In genomic region chr11:106314333-106314812, GRCm38 (mm10) we compare ENCODE assay signal across 10 mouse cellular contexts. TPM values are rescaled to one million over a fixed set of nuclear protein-coding genes. Genes with fewer than 3 reads are reported as not detected.
DNase-seq lines count a peak whose midpoint lies in the region; ATAC-seq and TF ChIP-seq lines count a peak whose summit lies in the region.
"Had no signal": no experiment of that assay in that cellular context is flagged by ENCODE, and none has a peak within 500 bp of the region (broad histone marks: within the 10 kb centered on the region; RNA-seq: fewer than 3 reads in every experiment).

Gene Cd79b (minus strand): TSS chr11:106314762.

- no peak for ATAC-seq in kidney, postnatal 0 days (replicated peaks; ENCODE audit: low FRiP score, low read depth)
- no peak for ATAC-seq in embryonic facial prominence, embryonic 13.5 days (ENCODE audit: insufficient number of reproducible peaks, insufficient read depth, low FRiP score, low TSS enrichment, low read depth)
- ATAC-seq in liver, postnatal 0 days: peak; percentile 29; the same call in 1 of the 2 replicates

- no peak for TF ChIP-seq EP300 in liver, postnatal 0 days (IDR thresholded peaks at IDR 0.05; ENCODE audit: low read depth)

- no peak for DNase-seq in kidney, postnatal 0 days (ENCODE audit: low spot score)
- no peak for DNase-seq in kidney, postnatal 10 days
- DNase-seq in liver, postnatal 0 days: peak; percentile 64
- peak; percentile 79 to 87 for DNase-seq in spleen, postnatal 4 days (ENCODE audit: low spot score in 2 of 2)
- DNase-seq in cerebellum, postnatal 25 days: no peak
- DNase-seq in MN1 (ENCODE audit: low spot score): no peak
- no peak for DNase-seq in left cerebral cortex, adult 9 months (ENCODE audit: low spot score in 2 of 2)

- WGBS in kidney, postnatal 0 days: 28% methylated on average over 9 of the region's 9 CpGs
- WGBS in embryonic facial prominence, embryonic 13.5 days: 35% methylated on average over 9 of the region's 9 CpGs
- 39% methylated on average over 9 of the region's 9 CpGs for WGBS in liver, postnatal 0 days (ENCODE audit: insufficient replicate concordance)

- no peaks in the 10 kb centered on the region for H3K27me3 ChIP-seq in kidney, postnatal 0 days (ENCODE audit: insufficient read depth, low read length)
- no peaks in the 10 kb centered on the region for H3K27me3 ChIP-seq in embryonic facial prominence, embryonic 13.5 days
- H3K27me3 ChIP-seq in liver, postnatal 0 days (ENCODE audit: insufficient read depth, low read length): no peaks in the 10 kb centered on the region
- H3K27me3 ChIP-seq: stomach, embryonic 15.5 days had no signal

- peaks cover 18% of the 10 kb centered on the region for H3K4me1 ChIP-seq in kidney, postnatal 0 days (replicated peaks; ENCODE audit: insufficient read depth, low read length)
- H3K4me1 ChIP-seq in embryonic facial prominence, embryonic 13.5 days: peaks cover 49% of the 10 kb centered on the region
- H3K4me1 ChIP-seq in liver, postnatal 0 days (ENCODE audit: insufficient read depth): peaks cover 16% of the 10 kb centered on the region

- H3K27ac ChIP-seq in kidney, postnatal 0 days: peak within 1 kb of the TSS; percentile 60
- H3K27ac ChIP-seq in embryonic facial prominence, embryonic 13.5 days: no peak within 1 kb of the TSS
- peak within 1 kb of the TSS; percentile 57; the same call in 1 of the 2 replicates for H3K27ac ChIP-seq in liver, postnatal 0 days (ENCODE audit: low read depth)
- H3K27ac ChIP-seq: stomach, embryonic 15.5 days had no signal

- H3K4me2 ChIP-seq in kidney, postnatal 0 days (ENCODE audit: low read length): peak within 1 kb of the TSS; percentile 8; the same call in 1 of the 2 replicates
- no peak within 1 kb of the TSS for H3K4me2 ChIP-seq in embryonic facial prominence, embryonic 13.5 days
- H3K4me2 ChIP-seq in liver, postnatal 0 days (ENCODE audit: low read depth, low read length): peak within 1 kb of the TSS; percentile 58
- H3K4me2 ChIP-seq: stomach, embryonic 15.5 days had no signal

- no peak within 1 kb of the TSS for H3K4me3 ChIP-seq in kidney, postnatal 0 days (replicated peaks; ENCODE audit: low read depth, low read length)
- H3K4me3 ChIP-seq in embryonic facial prominence, embryonic 13.5 days: no peak within 1 kb of the TSS
- peak within 1 kb of the TSS; percentile 45 for H3K4me3 ChIP-seq in liver, postnatal 0 days (ENCODE audit: low read depth, low read length)
- H3K4me3 ChIP-seq: myocyte; stomach, embryonic 15.5 days had no signal

- no peak for TF ChIP-seq CTCF in kidney, postnatal 0 days (IDR thresholded peaks at IDR 0.05; ENCODE audit: low read depth)
- TF ChIP-seq CTCF in liver, postnatal 0 days (IDR thresholded peaks at IDR 0.05; ENCODE audit: low read depth): no peak

- H3K9me3 ChIP-seq in kidney, postnatal 0 days (replicated peaks; ENCODE audit: low read length): no peaks in the 10 kb centered on the region
- no peaks in the 10 kb centered on the region for H3K9me3 ChIP-seq in embryonic facial prominence, embryonic 13.5 days
- H3K9me3 ChIP-seq in liver, postnatal 0 days (ENCODE audit: low read length): no peaks in the 10 kb centered on the region
- H3K9me3 ChIP-seq: stomach, embryonic 15.5 days had no signal

- no peak within 1 kb of the TSS for H3K9ac ChIP-seq in kidney, postnatal 0 days (ENCODE audit: low read depth, low read length)
- 0 out of 2 replicates have a peak within 1 kb of the TSS, but pooled peaks have one; percentile 11 for H3K9ac ChIP-seq in embryonic facial prominence, embryonic 13.5 days
- H3K9ac ChIP-seq in liver, postnatal 0 days (replicated peaks): peak within 1 kb of the TSS; percentile 41
- H3K9ac ChIP-seq: stomach, embryonic 15.5 days had no signal

- H3K36me3 ChIP-seq in kidney, postnatal 0 days (ENCODE audit: insufficient read depth, low read length): no peaks in the 10 kb centered on the region
- H3K36me3 ChIP-seq in embryonic facial prominence, embryonic 13.5 days: no peaks in the 10 kb centered on the region
- H3K36me3 ChIP-seq in liver, postnatal 0 days (replicated peaks; ENCODE audit: insufficient read depth, low read length): no peaks in the 10 kb centered on the region; the same call in 1 of the 2 replicates
- H3K36me3 ChIP-seq: stomach, embryonic 15.5 days had no signal

RNA-seq across cellular contexts. Expression of gene Cd79b, which starts in this region (rescaled TPM):
- 7.7 and 7.8 TPM in 2 replicates for polyA plus RNA-seq in kidney, postnatal 0 days (2015; fragmentation: Nextera tagmentation; extraction: Ambion mirVana)
- polyA plus RNA-seq in embryonic facial prominence, embryonic 13.5 days (2015; fragmentation: Nextera tagmentation; extraction: Ambion mirVana): 1.8 and 2.1 TPM in 2 replicates
- polyA plus RNA-seq in liver, postnatal 0 days (2015; fragmentation: Nextera tagmentation; extraction: Ambion mirVana): 34.8 and 36.0 TPM in 2 replicates
- polyA plus RNA-seq: myocyte had no signal

Comparison
In these comparisons a context has a peak if more than half of its experiments do, and no peak if none do; other contexts are left out.
1. DNase-seq: peak in liver, postnatal 0 days (single experiment) and spleen, postnatal 4 days (2 of 2); none in kidney, postnatal 0 days (single experiment), kidney, postnatal 10 days (single experiment), cerebellum, postnatal 25 days (0 of 2), MN1 (single experiment) and left cerebral cortex, adult 9 months (0 of 2).